11 mouse cellular contexts compared by ENCODE assay signal in genomic region chr9:56869552-56869951, GRCm38 (mm10). TPM values are rescaled to one million over a fixed set of nuclear protein-coding genes. Genes with fewer than 3 reads are reported as not detected.
A peak's percentile ranks its signal among the peaks of the same experiment; 100 is the strongest.
DNase-seq lines count a peak whose midpoint lies in the region; ATAC-seq and TF ChIP-seq lines count a peak whose summit lies in the region.
"Had no signal": no experiment of that assay in that cellular context is flagged by ENCODE, and none has a peak within 500 bp of the region (broad histone marks: within the 10 kb centered on the region; RNA-seq: fewer than 3 reads in every experiment).

No protein-coding gene starts in this region.

- H3K27me3 ChIP-seq in forebrain, embryonic 15.5 days, result peaks cover 6% of the 10 kb centered on the region; the same call in 1 of the 2 replicates
- H3K27me3 ChIP-seq in forebrain, embryonic 11.5 days (ENCODE audit: control insufficient read depth, insufficient read depth, low read length), result peaks cover 2% of the 10 kb centered on the region; the same call in 1 of the 2 replicates
- H3K27me3 ChIP-seq in MEL (ENCODE audit: control insufficient read depth in 1 of 2, insufficient read depth in 2 of 2, low read length in 2 of 2), result peaks cover 0 to 1% of the 10 kb centered on the region in 2 experiments; a peak in 3 of 4 replicates

- TF ChIP-seq POLR2A in MEL (IDR thresholded peaks at IDR 0.05; ENCODE audit: control insufficient read depth in 1 of 2, insufficient read depth in 1 of 2, low read depth in 1 of 2, low read length in 2 of 2, poor library complexity in 1 of 2), result no peak

- TF ChIP-seq EP300 in MEL (IDR thresholded peaks at IDR 0.05; ENCODE audit: low read depth in 1 of 2, low read length in 2 of 2), result no peak

- WGBS in forebrain, embryonic 15.5 days, result 68% methylated on average over 13 of the region's 13 CpGs
- WGBS in forebrain, embryonic 11.5 days, result 80% methylated on average over 13 of the region's 13 CpGs

- H3K4me3 ChIP-seq in forebrain, embryonic 15.5 days, result no peak overlapping the region
- H3K4me3 ChIP-seq in forebrain, embryonic 11.5 days (ENCODE audit: low read depth, low read length), result no peak overlapping the region
- no peak overlapping the region for H3K4me3 ChIP-seq in MEL (ENCODE audit: control insufficient read depth in 1 of 2, insufficient read depth in 1 of 2, low read depth in 2 of 2, low read length in 2 of 2)

- H3K9ac ChIP-seq in forebrain, embryonic 15.5 days (replicated peaks), result no peak overlapping the region
- no peak overlapping the region for H3K9ac ChIP-seq in forebrain, embryonic 11.5 days (ENCODE audit: low read length)
- H3K9ac ChIP-seq in MEL (ENCODE audit: control insufficient read depth, low read depth, low read length, poor library complexity, severe bottlenecking), result no peak overlapping the region

- peaks cover 24% of the 10 kb centered on the region for H3K4me1 ChIP-seq in forebrain, embryonic 15.5 days
- 0 out of 2 replicates have a peak, but pooled peaks cover 4% of the 10 kb centered on the region for H3K4me1 ChIP-seq in forebrain, embryonic 11.5 days (replicated peaks; ENCODE audit: control insufficient read depth, insufficient read depth, low read length)
- H3K4me1 ChIP-seq in MEL (ENCODE audit: control insufficient read depth in 1 of 2, insufficient read depth in 2 of 2, low read length in 2 of 2), result peaks cover 0 to 5% of the 10 kb centered on the region in 2 experiments; a peak in 1 of 4 replicates

- TF ChIP-seq CTCF in MEL (IDR thresholded peaks at IDR 0.05 in 2 of 3, conservative IDR thresholded peaks at IDR 0.05 in 1 of 3; ENCODE audit: control insufficient read depth in 1 of 3, insufficient read depth in 1 of 3, low read depth in 2 of 3, low read length in 3 of 3, poor library complexity in 1 of 3, severe bottlenecking in 1 of 3), result no peak

- DNase-seq in forebrain, embryonic 11.5 days (ENCODE audit: low spot score), result no peak
- DNase-seq in MEL (ENCODE audit: low read depth, low spot score), result peak; percentile 15
- peak; percentile 42 for DNase-seq in gonadal fat pad, adult 2 months (ENCODE audit: low read depth)
- peak; percentile 55 for DNase-seq in left cerebral cortex, adult 11 months (ENCODE audit: low spot score)
- no peak for DNase-seq in thymus, postnatal 0 days (ENCODE audit: low spot score)
- no peak for DNase-seq in adrenal gland, postnatal 4 days (ENCODE audit: low spot score in 2 of 2)
- DNase-seq in lung, adult 18-20 months, result no peak
- DNase-seq: cerebellum, adult 9-10 months had no signal

- H3K9me3 ChIP-seq in forebrain, embryonic 15.5 days, result no peaks in the 10 kb centered on the region
- H3K9me3 ChIP-seq in forebrain, embryonic 11.5 days (ENCODE audit: control insufficient read depth, low read length), result no peaks in the 10 kb centered on the region
- no peaks in the 10 kb centered on the region for H3K9me3 ChIP-seq in MEL (replicated peaks; ENCODE audit: insufficient read depth, low read length)

- H3K4me2 ChIP-seq in forebrain, embryonic 15.5 days (replicated peaks), result no peak overlapping the region
- no peak overlapping the region for H3K4me2 ChIP-seq in forebrain, embryonic 11.5 days (ENCODE audit: low read depth, low read length, severe bottlenecking)

- H3K79me2 ChIP-seq in MEL (ENCODE audit: control insufficient read depth, insufficient read depth, low read length, poor library complexity), result no peaks in the 10 kb centered on the region

- H3K27ac ChIP-seq in forebrain, embryonic 15.5 days (replicated peaks), result 0 out of 2 replicates have a peak overlapping the region, but pooled peaks have one; percentile 41
- no peak overlapping the region for H3K27ac ChIP-seq in forebrain, embryonic 11.5 days (ENCODE audit: low read depth, low read length)
- no peak overlapping the region for H3K27ac ChIP-seq in MEL (ENCODE audit: control insufficient read depth, low read depth, low read length)

- TF ChIP-seq RAD21 in MEL (IDR thresholded peaks at IDR 0.05; ENCODE audit: low read depth, low read length), result no peak

- no peaks in the 10 kb centered on the region for H3K36me3 ChIP-seq in forebrain, embryonic 15.5 days
- no peaks in the 10 kb centered on the region for H3K36me3 ChIP-seq in forebrain, embryonic 11.5 days (ENCODE audit: control insufficient read depth, insufficient read depth, low read length)
- no peaks in the 10 kb centered on the region for H3K36me3 ChIP-seq in MEL (ENCODE audit: control insufficient read depth in 1 of 2, insufficient read depth in 2 of 2, low read length in 2 of 2)

- ATAC-seq in forebrain, embryonic 15.5 days (replicated peaks), result no peak
- no peak for ATAC-seq in forebrain, embryonic 11.5 days (replicated peaks; ENCODE audit: low FRiP score)

TF ChIP-seq in MEL, 35 proteins besides CTCF, POLR2A, EP300 and RAD21:
- TF ChIP-seq ZMIZ1 (IDR thresholded peaks at IDR 0.05; ENCODE audit: low read depth, low read length) (no peak), CHD2 (IDR thresholded peaks at IDR 0.05; ENCODE audit: low read length) (no peak), POLR2AphosphoS2 (IDR thresholded peaks at IDR 0.05; ENCODE audit: low read length) (no peak)

RNA-seq across cellular contexts. Expression of gene Cspg4, which starts 4.7 kb away (rescaled TPM):
- polyA plus RNA-seq in forebrain, embryonic 15.5 days (2015; fragmentation: Nextera tagmentation; extraction: Ambion mirVana), result 5.1 and 6.0 TPM in 2 replicates
- 1.4 and 2.0 TPM in 2 replicates for polyA plus RNA-seq in forebrain, embryonic 11.5 days (2014; fragmentation: Nextera tagmentation; extraction: Ambion mirVana)
- 0.16 and 0.23 TPM in 2 replicates for total RNA-seq in MEL (2012; rRNA removed)
- under 1 TPM in 1 of 2 experiments, not detected in 1; 0.15 TPM for polyA plus RNA-seq in MEL (2012; ENCODE audit: insufficient read depth in 1 of 2, insufficient read length in 2 of 2, low read depth in 1 of 2, low replicate concordance in 2 of 2, missing spikeins in 1 of 2)
- polyA plus RNA-seq in gonadal fat pad, adult 2 months (2012; rRNA removed), result 19.1 and 21.0 TPM in 2 replicates
- polyA plus RNA-seq in thymus, postnatal 0 days (2015; fragmentation: Nextera tagmentation; extraction: Ambion mirVana), result 0.91 and 1.4 TPM in 2 replicates
- 10 to 100 TPM; 12.4 to 16.5 TPM for total RNA-seq in adrenal gland, postnatal 4 days (2021)
- total RNA-seq: hematopoietic stem cell, adult 5-6 weeks had no signal

RNA-seq across cellular contexts. Expression of gene Odf3l1, which starts 5.1 kb away (rescaled TPM):
- polyA plus RNA-seq in forebrain, embryonic 15.5 days (2015; fragmentation: Nextera tagmentation; extraction: Ambion mirVana), result not detected in 2 replicates
- polyA plus RNA-seq in forebrain, embryonic 11.5 days (2014; fragmentation: Nextera tagmentation; extraction: Ambion mirVana), result not detected in 2 replicates
- not detected in 2 replicates for total RNA-seq in MEL (2012; rRNA removed)
- polyA plus RNA-seq in MEL (2012; ENCODE audit: insufficient read depth in 1 of 2, insufficient read length in 2 of 2, low read depth in 1 of 2, low replicate concordance in 2 of 2, missing spikeins in 1 of 2), result not detected
- 10.4 and 22.7 TPM in 2 replicates for polyA plus RNA-seq in gonadal fat pad, adult 2 months (2012; rRNA removed)
- polyA plus RNA-seq in thymus, postnatal 0 days (2015; fragmentation: Nextera tagmentation; extraction: Ambion mirVana), result 0.13 TPM in 1 of 2 replicates, not detected in the other
- total RNA-seq in adrenal gland, postnatal 4 days (2021), result 1 to 10 TPM in 1 of 2 experiments, under 1 TPM in 1; 0.73 to 1.4 TPM
- total RNA-seq: hematopoietic stem cell, adult 5-6 weeks; liver, adult 2 months had no signal

RNA-seq across cellular contexts. Expression of gene Snx33, which starts 58.6 kb away (rescaled TPM):
- polyA plus RNA-seq in forebrain, embryonic 15.5 days (2015; fragmentation: Nextera tagmentation; extraction: Ambion mirVana), result 2.5 and 3.2 TPM in 2 replicates
- 5.8 and 6.0 TPM in 2 replicates for polyA plus RNA-seq in forebrain, embryonic 11.5 days (2014; fragmentation: Nextera tagmentation; extraction: Ambion mirVana)
- 2.2 and 2.3 TPM in 2 replicates for total RNA-seq in MEL (2012; rRNA removed)
- 1 to 10 TPM in 1 of 2 experiments, not detected in 1; 3.5 TPM for polyA plus RNA-seq in MEL (2012; ENCODE audit: insufficient read depth in 1 of 2, insufficient read length in 2 of 2, low read depth in 1 of 2, low replicate concordance in 2 of 2, missing spikeins in 1 of 2)
- polyA plus RNA-seq in gonadal fat pad, adult 2 months (2012; rRNA removed), result 14.4 and 17.4 TPM in 2 replicates
- polyA plus RNA-seq in thymus, postnatal 0 days (2015; fragmentation: Nextera tagmentation; extraction: Ambion mirVana), result 4.7 and 5.1 TPM in 2 replicates
- 10 to 100 TPM; 28.4 to 30.7 TPM for total RNA-seq in adrenal gland, postnatal 4 days (2021)

Comparison
In these comparisons a context has a peak if more than half of its experiments do, and no peak if none do; other contexts are left out.
1. DNase-seq: peak in MEL (single experiment), gonadal fat pad, adult 2 months (single experiment) and left cerebral cortex, adult 11 months (single experiment); none in forebrain, embryonic 11.5 days (single experiment), thymus, postnatal 0 days (single experiment), adrenal gland, postnatal 4 days (0 of 2) and lung, adult 18-20 months (0 of 2).
2. RNA of gene Odf3l1, which starts 5.1 kb away (polyA plus RNA-seq): 10.4 to 22.7 TPM in gonadal fat pad, adult 2 months; 0.13 TPM in thymus, postnatal 0 days, not detected in MEL, not detected in forebrain, embryonic 15.5 days and not detected in forebrain, embryonic 11.5 days; every median in the first group is over 10 times any median in the second.